Mouse (Mus musculus) liver (tissue): ENCODE data around the gene B230307C23Rik.
"Not testable (repeated sequence)": the region's sequence is repeated elsewhere in the genome, so short reads cannot be mapped to it uniquely, and the experiment has no call there.

Experiments used
- DNase-seq: peaks from one replicate; pipeline ENCODE4 v3.0.0-alpha.2; 2020; ENCODE audit warnings: mixed read lengths

The B230307C23Rik gene

GRCm38 (mm10) chr16:98022657-98023345 lies 25.7 kb downstream of the B230307C23Rik start:
- no peak for DNase-seq

- DNase-seq: not testable (repeated sequence)
Measured at GRCm38 (mm10) chr16:98026186-98026585, 29.1 kb downstream of the B230307C23Rik start.

GRCm38 (mm10) chr16:98034971-98035370 lies 37.9 kb downstream of the B230307C23Rik start:
- DNase-seq: not testable (repeated sequence)

GRCm38 (mm10) chr16:98041676-98042075 lies 44.6 kb downstream of the B230307C23Rik start:
- no peak for DNase-seq

- DNase-seq: not testable (repeated sequence)
Measured at GRCm38 (mm10) chr16:98079382-98079781, 82.3 kb downstream of the B230307C23Rik start.

GRCm38 (mm10) chr16:98081140-98081539 lies 84.0 kb downstream of the B230307C23Rik start:
- DNase-seq: not testable (repeated sequence)
